Mouse (Mus musculus) forelimb bud, embryonic 11.5 days (tissue): ENCODE data around the gene Efna3.

Experiments
- DNase-seq: peaks from one replicate; pipeline ENCODE4 v3.0.0-alpha.2; 2012; ENCODE audit warnings: low read depth, low spot score

Gene Efna3

DNA sequence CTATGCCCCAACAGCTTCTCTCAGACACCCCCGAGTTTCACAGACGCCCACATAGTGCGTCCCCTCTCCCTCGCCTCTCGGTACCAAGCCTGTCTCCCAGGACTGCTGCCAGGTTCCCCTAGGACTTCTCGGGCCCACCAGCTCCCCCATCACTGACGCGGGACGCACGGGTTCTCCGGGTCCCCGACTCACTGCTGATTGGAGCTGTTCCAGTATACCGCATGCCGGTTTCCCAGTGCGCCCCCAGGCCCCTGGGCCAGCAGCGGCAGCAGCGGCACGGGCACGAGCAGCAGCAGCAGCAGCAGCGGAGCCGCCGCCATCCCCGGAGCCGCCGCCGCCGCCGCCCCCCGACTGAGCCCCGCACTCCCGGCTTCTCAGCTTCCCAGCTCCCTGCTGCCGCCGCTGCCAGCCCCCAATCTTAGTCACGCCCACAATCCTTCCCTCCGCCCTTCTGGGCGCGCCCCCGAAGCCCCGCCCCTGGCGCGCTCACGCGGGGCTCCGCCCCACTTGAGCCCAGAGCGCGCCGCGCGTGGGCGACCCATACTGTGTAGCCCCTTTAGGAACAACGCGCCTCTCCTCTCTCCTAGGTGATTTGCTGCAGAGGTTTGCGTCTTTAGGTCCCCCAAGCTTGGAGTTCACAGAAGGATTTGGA is at the start of gene Efna3:
Gene Efna3 (minus strand): TSS at position 452 of the 652 bp plus-strand sequence.
- peak; percentile 82 for DNase-seq

- DNase-seq, result no peak
Observed at GRCm38 (mm10) chr3:89367338-89367737, 44.6 kb upstream of the Efna3 start.

- DNase-seq, result no peak
Observed at GRCm38 (mm10) chr3:89365486-89366414, 43.0 kb upstream of the Efna3 start.

- DNase-seq, result no peak
Observed at GRCm38 (mm10) chr3:89365153-89365485, 42.4 kb upstream of the Efna3 start, which contains the start of gene Dcst1. Dcst1 (minus strand) TSS chr3:89365253.

GRCm38 (mm10) chr3:89364631-89365030 is 41.9 kb upstream of the Efna3 start:
- no peak for DNase-seq

DNA sequence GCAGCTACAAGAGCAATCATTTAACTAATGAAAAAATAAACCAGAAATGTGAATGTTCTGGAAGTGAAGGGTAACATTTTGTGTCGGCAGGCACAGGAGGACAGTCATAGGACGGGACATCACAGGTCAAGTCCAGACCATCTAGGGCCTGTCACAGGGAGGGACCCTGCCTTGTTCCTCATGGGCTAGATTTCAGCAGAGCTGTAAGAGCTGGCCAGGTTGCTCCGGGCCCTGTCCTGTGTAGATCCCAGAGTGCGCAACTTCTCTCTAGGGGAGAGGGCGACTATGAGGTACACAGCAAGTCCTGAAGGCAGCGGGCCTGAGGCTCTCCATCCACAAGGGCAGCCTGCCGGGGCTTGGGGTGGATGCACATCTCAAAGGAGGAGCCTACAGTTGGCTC is 38.9 kb upstream of the Efna3 start, which contains the start of gene Dcst2:
Gene Dcst2 (plus strand): TSS at position 301 of the 400 bp plus-strand sequence.
- DNase-seq, result no peak

- DNase-seq, result no peak
Observed at GRCm38 (mm10) chr3:89360237-89360636, 37.5 kb upstream of the Efna3 start.

DNA sequence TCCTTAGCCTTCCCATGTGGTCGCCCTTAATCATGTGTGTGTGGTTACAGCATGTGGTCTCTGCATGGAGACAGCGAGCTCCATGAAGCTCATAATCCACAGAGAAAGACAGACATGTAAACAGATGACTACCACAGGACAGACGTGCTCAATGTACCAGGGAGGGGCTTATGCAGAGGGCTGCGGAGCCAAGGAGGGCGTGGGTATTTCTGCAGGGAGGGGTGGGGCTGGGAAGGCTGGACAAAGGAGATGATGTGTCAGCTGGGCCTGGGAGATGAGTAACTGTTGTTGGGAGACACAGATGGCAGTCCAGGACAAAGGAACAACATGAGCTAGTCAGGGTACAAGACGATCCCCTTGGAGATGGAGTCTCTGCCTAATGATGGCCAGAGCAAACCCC is 36.9 kb upstream of the Efna3 start:
- DNase-seq, result no peak

GRCm38 (mm10) chr3:89356029-89356428 is 33.3 kb upstream of the Efna3 start:
- DNase-seq, result no peak

- DNase-seq, result no peak
Observed at GRCm38 (mm10) chr3:89355512-89355902, 32.7 kb upstream of the Efna3 start.

GRCm38 (mm10) chr3:89354816-89355511 is 32.2 kb upstream of the Efna3 start:
- peak; percentile 77 for DNase-seq

- no peak for DNase-seq
Observed at GRCm38 (mm10) chr3:89351271-89351670, 28.5 kb upstream of the Efna3 start.

DNA sequence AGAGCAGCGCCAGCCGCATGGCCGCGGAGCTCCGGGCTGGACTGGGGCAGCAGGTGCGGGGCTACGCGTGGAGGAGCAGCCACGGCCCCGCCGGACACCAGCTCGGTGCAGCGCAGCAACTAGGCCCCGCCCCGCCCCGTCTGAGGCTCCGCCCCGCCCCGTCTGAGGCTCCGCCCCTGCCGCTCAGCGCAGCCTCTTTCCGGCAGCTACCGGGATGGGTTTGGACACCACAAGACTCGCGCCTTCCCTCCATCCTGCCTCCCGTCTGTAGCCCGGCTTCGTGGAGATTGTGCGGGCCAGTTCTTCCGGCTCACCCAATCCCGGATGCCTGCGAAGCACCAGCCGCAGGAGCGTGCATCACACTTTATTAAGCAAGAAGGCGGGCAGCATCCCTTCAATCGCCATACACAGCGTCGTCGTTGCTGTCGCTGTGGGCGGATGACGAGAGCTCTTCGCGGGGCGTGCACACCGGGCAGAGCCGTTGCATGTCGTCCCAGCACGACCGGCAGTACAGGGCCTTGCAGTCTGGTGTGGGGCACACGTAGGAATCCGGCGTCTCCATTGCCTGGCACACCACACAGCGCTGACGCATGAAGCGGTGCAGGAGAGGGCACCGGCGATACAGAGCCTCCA is 27.2 kb upstream of the Efna3 start, which contains the start of gene Adam15:
Gene Adam15 (minus strand): TSS at position 128 of the 633 bp plus-strand sequence.
- DNase-seq, result peak; percentile 55

DNA sequence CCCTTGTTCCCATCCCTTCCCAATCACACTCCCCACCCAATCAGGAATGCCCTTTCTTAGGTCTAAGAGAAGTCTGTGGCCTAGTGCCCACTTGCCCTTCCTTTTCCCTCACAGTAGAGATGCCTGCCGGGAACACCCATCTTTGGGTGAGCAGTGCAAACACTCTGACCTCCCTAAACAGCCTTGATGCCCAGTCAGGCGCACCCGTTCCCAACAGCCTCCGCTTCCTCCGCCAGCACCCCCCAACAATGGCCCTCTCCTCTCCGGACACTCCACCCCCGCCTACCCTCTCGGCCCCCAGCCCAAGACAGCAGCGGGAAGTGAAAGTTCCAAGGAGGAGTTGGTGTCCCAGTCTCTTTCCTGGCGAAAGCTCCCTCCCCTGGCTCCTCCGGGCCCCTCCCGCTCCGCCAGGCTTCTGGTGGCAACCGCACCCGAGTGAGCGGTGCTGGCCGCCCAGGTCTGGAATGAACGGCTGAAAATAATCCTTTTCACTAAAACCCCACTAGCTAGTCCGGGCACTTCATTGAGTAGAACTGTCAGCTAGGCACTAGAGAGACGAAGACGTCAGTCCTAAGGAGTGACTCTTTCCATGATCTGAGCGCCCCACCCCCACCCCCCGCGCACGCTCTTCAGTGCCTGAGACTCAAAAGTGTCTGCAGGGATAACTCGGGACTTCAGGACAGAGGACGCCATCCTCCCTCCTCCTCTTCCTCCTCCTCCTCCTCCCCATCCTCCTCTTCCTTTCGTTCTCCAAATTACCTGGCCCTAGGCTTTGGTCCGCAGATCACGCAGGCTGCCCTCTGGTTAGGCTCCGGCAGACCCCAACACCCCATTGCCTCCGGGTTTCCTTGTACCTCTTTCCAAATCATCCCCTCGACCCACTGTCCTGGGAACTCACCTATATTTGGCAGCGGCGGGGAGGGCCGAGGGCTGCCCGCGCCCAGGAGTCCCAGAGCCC is 26.4 kb upstream of the Efna3 start:
- DNase-seq, result no peak

GRCm38 (mm10) chr3:89347916-89348315 is 25.2 kb upstream of the Efna3 start:
- no peak for DNase-seq

- DNase-seq, result no peak
Observed at GRCm38 (mm10) chr3:89346815-89347540, 24.2 kb upstream of the Efna3 start.

DNA sequence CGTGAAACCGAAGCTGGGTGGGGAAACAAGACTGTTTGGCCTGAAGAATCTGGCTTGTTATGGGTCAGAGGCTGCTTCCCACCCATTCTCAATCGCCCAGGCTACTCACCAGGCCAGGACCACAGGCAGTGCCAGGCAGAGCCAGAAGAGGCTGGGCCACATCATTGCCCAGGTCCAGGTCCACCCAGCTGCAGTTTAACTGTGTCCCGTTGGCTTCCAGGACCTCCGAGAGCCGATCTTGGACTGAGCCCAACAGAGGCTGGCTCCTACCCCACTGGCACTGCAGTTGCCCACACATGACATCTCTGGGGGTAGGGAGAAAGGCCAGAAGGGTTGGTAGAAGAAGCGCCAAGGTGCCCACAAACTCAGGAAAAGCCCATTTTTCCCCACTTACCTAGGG is 20.5 kb upstream of the Efna3 start:
- DNase-seq, result no peak

DNA sequence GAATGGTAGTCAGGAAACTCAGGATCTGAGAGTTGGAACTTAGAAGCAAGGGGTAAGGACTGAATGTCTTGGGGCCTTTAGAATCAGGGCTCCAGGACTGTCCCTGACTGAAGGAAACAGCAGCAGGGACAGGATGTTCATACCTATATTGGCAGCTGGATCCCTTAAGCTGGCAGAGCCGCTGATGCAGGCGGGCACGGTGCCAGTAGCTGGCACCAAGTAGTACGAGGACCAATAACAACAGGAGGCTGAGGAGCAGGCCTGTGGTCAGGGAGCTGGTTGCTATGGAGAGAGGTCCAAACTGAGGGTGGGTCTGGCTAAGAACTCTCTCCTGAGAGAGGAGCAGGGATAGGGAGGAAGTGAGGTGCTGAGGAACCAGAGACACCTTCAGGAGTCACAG is 19.0 kb upstream of the Efna3 start:
- no peak for DNase-seq

- peak; percentile 89 for DNase-seq
Observed at GRCm38 (mm10) chr3:89340465-89340864, 17.7 kb upstream of the Efna3 start.

GRCm38 (mm10) chr3:89339416-89339815 is 16.7 kb upstream of the Efna3 start:
- DNase-seq, result peak; percentile 85
